Mouse (Mus musculus) urinary bladder, postnatal 4 days (tissue): ENCODE data around the gene Elavl4.

Experiments used
- DNase-seq, 2 experiments: peaks; one replicate each; pipeline ENCODE4 v3.0.0; 2021 to 2022; ENCODE audit warnings: low spot score in 2 of 2

The Elavl4 gene

DNA sequence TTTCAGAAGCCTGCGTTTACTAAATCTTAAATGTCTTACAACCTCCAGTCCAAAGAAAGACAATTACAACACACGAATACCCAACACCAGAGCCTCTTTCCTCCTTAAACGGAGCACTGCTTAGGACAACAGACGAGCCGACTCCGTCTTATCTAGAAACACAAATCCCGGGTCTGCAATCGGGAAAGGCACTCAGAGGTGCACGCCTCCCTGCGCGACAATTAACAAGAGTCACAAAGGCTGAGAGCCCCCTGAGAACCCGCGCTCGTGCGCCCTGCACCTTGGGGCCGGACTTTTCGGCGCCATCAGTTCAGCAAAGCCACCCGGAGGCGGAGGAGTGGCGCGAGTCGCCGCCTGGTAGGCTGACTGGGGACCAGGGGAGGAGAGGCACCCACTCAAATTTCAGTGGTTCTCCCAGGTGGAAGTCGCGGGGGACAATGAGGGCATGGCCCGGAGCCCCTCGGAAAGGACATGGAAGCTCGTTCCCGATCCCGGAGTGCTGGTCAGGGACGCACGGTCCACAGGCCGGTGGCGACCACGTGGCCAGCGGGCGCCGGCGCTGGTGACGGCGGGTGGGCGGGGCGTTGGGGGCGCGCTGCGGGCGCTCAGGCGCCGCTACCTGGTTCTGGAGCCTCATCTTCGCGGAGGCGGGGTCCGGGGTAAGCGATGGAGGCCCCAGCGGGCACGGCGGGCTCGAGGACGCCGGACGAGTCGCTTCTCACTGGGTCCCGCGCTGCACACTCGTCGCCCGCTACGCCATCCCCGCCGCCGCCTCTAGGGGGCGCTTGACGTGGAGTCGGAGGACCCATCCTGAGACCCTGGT, at the start of gene Elavl4:
Gene Elavl4, minus strand, starts transcription at position 732 of the 823 bp plus-strand sequence.
- DNase-seq: peak; percentile 32 to 74

DNA sequence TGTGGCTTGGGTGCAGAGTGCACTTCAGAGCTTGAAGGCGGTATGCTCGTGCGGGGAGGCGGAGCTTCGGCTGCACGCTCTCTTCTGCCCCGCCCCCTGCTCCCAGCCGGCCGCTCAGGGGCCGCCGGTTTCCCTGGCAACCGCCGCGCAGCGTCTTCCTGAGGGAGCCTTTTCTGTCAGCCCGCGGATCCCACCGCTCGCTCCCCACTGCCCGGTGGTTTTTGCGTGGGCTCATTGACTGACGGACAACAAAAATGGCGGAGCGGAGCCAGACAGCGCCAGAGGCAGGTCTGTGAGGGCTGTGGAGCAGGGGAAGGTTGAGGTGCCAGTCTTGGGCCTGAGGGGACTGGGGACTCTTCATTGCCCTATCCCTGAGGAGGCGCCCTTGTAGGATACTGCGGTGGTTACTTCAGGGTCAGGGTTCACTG, 45.9 kb upstream of the Elavl4 start, which contains the start of gene Agbl4:
Gene Agbl4, plus strand, starts transcription at position 44 of the 428 bp plus-strand sequence.
- peak; percentile 22 to 62 for DNase-seq

DNA sequence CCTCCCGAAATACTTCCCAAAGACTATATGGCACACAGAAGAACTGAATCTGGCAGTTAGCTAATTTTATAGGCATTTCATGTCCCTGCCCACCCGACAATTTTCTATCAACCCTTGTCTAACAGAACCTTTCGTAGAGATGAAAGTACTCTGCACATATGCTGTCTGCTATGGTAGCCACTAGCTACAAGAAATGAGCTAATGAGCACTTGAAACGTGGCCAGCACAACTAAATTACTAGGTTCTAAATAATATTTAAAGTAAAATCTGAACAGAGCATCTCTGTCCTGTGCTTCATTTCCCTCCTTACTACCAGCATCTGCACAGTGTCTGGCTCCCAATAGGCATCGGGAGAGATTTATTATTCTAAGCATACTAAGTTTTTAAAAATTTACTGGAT, 44.5 kb upstream of the Elavl4 start:
- DNase-seq: no peak

DNA sequence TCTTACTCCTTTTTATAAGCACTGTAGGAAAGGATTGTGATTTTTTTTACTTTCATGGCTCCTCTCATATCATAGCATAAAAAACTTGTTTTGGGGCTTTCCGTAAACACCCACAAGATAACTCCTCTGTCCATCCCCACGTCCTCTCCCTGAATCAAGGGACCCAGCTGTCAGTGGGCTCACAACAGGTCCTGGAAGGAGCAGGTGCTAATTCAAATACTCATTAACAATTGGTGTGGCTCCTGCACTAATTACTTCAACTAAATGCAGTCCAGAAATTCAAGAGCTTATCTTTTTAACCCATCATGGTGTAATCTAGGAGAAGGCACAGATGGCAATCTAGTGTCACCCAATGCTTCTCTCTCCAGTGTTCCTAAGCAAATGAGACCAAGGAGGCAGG, 8.9 kb upstream of the Elavl4 start:
- DNase-seq: no peak

DNA sequence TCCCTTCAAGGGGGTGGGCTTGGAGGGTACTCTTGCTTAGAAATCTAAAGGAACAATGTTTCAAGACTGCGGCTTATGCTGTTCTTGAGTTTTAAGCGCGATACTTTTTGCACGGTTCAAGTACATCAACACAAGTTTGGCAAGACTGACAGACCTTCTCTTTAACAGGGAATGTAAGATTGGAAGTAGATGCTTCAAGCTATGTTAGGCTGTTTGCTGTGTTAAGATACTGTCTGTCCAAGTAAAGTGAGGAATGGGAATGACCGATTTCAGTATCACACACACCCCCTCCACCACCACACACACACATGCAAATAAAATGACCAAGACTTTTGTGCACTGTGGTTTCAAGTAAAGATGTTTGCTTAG, 276 bp upstream of the Elavl4 start:
- no peak for DNase-seq

DNA sequence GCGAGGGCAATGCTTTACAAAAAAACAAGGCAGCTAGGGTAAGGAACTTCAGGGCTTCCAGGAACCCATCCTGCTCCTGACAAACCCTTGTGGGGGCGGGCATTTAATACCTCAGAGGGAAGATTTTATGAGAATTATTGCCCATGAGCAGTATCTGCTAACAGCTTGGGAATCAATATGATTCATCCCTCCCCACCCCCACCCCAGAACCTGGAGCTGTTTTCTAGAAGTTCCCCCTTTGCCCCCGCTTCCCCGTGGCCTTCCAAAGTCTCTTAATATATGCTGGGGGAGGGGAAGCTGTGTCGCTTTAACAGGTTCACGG, 892 bp downstream of the Elavl4 start:
- no peak for DNase-seq

DNA sequence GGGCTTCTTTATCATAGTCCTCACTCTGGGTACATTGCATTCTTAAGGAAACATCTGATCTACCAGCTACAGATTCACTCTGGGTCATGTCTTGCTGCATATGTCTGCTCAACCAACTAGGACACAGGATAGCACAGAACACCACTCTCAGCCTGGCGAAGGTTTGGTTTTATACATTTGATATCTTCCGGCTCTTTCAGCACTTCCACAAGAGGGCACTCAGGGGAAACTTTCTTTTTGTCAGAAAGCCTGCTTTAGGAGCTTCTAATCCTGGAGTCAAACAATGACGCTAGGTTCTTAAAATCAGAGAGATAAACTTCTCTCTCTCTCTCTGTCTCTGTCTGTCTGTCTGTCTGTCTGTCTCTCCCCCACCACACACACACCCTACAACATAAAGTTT, 27.8 kb downstream of the Elavl4 start:
- DNase-seq: no peak

DNA sequence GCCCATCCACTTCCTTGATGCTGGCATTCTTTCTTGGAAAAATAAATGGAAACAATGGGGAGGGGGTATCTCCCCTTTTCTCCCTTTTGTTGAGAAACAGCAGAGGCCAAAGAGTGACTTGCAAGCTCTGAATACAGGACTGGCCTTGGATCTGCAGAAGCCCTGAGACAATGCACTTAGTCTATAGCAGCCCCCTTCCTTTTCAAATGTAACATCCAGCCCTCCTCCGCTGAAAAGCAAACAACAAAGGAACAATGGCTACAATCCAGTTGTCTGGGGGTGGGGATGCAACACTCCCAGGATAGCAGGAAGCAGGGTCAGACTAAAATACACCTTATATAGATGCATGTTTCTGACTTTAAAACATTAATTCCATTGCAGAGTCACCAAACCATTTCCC, 39.6 kb downstream of the Elavl4 start:
- no peak for DNase-seq

DNA sequence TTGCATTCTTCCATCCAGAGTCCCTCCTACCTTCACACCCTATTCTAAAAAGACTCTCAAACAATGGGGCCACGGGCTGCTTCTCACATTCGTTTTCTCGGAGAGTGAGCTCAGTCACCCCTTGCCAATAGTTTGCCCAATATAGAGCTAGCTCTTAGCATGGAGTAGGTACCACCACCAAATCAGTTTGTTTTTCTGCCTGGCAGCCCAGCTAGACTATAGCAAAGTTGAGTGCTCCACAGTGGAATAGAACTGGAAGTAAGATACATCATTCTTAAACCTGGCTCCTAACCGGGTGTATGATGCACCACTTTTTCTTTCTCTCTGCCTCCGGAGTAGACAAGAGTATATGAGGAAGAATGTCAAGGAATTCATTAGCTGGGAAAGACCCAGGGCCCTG, 44.7 kb downstream of the Elavl4 start:
- no peak for DNase-seq

DNA sequence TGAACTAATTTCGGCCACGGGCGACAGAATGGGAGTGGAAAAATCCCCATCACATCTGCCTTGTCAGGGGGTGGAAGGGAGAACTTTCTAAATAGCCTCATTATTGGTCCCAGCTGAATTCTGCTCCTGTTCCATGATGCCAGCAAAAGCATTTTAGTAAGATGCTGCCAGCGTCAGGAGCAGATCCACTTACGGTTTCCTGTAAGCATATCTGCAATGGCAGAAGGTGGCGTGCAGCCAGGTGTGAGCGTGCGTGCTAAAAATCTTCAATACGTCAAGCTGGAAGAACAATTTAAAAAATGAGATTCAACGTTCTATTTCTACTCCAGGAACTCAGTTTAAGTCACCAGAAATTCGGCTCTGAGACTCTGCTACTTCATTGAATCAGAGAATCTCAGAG, 45.1 kb downstream of the Elavl4 start:
- no peak for DNase-seq

DNA sequence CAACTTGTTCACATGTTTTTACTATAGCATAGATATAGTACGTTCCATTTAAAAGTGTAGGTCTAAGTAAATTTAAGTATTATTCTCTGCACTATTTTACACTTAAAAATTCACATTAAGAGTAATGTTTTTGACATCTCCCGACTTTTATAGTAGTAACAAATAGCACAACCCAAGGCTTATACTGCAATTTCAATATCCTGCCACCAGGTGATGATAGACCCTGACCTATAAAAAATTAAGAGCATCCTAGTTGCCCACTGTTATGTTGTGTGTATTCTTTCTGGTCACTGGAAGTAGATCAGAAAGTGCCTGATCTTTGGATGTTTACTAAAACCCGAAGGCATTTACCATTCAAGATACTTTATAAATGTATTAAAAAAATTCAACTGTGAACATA, 55.9 kb downstream of the Elavl4 start:
- no peak for DNase-seq

DNA sequence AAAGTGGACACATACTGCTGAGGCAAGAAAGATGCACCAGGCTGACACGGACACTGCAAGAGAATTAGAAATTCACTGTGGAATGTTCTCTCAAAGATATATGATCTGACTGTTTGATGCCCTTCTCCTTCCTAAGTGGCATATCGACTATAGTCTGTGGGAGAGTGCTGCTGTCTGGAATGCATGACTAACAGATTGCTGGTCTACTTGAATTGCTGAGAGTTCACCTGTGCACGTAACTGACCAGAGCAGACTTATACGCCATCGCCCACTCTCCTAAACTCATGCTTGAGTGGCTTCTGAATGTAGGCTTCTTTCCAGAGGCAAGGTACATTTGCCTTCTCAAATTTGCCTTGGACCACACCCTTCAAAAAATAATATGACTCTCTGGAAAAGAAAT, 58.5 kb downstream of the Elavl4 start:
- no peak for DNase-seq

DNA sequence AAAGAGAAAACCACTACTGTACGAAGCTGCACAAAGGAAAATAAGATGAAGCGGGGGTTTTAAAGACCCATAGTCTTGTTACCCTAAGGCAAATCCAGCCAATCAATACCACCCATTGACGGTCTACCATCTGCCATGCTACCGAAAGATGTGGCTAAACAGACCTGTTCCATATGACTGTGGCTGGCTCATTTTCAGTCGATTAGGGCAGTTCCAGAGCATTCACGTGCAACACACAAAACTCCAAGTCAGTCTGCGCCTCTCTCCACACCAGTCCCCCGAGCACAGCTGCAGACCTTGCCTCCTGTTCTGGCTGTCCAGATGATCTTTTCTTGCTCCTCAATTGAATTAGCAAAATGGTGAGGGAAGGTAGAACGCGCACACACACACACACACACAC, 59.2 kb downstream of the Elavl4 start:
- DNase-seq: no peak

DNA sequence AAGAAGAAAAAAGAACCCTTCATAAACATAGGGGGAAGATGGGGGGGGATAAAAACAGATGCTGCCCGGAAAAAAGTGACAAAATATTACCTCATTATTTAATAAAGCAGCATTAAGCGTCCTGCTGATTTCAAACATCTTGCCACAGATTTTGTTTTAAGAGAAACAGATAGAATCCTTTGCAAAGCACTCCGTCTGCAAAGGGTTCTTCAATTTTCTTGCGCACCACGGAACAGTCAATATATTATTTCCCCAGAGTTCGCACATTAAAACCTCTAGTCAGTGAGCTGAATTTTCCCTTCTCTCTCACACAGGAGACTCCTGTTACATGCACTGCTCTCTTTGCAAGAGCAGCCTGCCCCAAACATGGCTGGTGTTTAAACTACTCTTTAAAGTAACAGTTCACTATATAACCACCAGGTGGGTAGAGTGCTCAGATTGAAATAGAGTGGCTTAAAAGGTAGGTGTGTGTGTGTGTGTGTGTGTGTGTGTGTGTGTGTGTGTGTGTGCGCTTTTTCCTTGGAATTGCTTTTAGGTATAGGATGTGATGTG, 61.1 kb downstream of the Elavl4 start:
- DNase-seq: no peak

DNA sequence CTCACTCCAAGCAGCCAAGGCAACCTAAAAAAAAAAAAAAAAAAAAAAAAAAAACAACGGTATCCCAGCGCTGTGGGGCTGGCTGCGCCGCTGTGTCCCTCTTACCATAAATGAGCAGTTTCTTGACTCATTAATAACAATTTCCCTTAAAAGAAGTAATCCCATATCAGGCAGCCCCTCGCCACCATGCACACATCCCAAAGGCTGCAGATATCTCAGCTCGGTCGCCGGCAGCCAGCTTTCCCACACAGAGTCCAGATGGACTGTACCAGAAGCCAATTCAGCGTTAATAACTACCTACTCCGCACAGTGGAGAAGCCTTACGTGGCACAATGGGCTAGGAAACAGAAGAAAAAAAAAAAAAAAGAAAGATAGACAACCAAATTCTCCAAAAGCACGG, 61.7 kb downstream of the Elavl4 start:
- DNase-seq: no peak

DNA sequence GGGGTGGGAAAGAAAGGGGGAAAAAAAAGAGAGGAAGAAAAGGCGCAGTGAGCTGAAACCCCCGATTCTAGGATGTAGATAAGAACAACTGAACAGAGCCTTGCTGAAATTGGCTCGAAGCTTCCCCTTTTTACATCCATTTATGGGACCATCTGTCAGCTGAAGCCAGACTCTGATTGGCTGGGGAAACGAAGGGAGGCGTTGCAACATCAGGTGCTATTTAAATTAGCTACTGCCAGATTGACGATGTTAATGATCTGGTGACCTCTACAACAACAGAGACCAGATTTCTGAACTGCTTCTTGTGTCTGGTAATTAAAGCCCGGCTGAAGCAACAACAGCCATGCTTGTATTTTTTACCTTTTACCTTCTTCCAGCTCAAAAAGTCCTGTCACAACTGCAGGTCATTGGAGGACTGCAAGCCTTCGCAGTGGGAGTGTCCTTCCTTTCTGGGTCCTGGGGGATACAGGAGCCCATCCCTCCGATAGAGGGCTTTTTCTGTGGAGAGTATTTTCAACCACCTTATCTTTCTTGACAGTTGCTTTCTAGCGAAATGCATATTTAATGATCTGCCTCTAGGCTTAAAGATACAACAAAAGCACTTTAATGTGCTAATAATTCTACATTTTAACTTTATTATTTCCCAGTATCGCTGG, 64.2 kb downstream of the Elavl4 start:
- no peak for DNase-seq

DNA sequence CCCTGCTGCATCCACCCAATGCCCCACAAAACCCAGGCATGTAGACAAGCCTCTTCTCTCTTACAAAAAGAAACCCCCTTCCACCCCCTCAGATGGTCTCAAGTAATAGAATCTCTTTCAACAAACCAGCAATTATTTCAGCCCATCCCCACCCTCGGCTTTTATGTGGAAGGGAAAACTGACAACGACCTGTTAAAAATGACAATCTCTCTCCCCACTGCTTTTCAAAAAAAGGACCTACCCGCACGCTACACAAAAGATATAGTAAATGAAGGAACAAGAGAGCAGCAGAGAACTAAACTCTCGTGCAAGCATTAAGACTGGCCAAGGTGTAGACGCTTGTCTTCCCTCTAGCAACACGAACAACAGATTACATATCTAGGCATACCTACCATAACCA, 64.9 kb downstream of the Elavl4 start:
- no peak for DNase-seq

DNA sequence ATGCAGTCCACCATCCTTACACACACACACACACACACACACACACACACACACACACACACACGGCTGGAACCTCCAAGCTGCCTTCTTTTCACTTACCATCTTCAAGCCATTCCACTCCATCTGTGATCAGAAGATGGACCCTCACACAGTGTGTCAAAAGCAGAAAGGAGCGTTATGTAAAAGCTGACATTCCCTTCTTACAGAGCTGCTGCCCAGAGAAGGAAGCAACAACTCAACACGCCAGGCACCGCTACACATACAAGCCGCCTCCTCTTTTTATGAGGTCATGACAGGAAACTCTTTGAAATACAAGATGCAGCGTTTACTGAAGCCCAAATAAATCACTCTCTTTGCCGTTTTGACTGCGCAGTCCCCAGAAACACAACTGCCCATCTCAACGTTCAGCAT, 65.3 kb downstream of the Elavl4 start:
- no peak for DNase-seq

DNA sequence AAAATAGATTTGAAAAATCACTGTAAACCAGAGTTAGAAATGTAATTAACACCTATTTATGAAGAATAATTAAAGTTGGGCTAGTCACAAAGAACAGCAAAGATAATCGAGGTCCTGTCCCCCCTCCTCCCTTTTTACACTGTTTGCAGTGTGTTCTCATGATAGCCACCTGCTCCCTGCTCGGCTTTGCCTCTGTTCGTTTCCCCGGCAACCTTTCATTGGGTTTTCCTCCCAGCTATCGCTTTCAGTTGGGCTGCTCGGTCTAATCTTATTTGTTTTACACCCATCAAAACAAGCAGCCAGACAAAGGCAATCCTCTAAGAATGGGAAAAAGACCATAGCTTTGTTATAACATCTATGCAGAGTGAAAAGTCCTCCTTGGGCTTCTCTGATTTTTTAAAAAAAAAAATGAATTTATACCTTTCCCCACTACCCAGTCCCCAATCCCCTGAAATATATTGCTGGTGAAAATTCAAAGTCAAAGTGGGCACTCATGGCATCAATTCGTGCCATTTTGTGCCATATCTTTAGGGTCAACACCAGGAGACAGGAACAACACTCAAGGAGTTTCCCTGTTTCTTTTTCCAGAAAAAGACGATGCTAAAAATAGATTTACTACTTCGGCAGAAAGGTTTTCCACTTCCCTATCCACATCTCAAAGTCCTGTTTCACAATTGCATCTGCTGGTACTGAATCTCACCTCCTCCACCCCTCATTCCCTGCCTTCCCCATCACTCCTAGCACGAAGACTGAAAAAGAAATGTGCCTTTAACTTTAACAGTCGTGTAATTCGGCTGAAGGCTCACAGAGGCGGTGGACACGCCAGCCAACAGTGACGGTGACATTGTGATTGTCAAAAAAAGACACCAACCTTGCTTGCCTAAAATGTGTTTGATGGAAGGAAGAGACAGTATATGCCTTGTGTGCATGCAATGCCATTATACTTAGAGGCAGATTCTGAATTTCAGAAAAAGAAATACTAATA, 66.1 kb downstream of the Elavl4 start:
- DNase-seq: no peak

DNA sequence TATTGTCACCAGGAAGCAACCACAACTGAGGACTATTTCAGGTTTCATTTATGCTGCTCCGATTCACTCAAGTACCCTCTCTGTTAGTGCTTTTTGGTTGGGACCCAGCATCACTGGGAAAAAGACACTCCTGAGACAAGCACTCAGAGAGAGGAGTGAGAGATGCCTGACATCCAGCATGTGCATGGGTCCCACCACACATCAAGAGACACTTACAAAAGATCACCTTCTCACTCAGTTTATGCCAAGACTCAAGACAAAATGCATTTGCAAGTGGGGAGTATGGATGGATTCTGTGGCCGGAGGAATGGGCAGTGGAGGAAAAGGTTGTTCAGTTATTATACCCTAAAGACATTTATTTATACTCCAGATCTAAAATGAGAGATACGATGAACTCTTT, 67.3 kb downstream of the Elavl4 start:
- DNase-seq: no peak

DNA sequence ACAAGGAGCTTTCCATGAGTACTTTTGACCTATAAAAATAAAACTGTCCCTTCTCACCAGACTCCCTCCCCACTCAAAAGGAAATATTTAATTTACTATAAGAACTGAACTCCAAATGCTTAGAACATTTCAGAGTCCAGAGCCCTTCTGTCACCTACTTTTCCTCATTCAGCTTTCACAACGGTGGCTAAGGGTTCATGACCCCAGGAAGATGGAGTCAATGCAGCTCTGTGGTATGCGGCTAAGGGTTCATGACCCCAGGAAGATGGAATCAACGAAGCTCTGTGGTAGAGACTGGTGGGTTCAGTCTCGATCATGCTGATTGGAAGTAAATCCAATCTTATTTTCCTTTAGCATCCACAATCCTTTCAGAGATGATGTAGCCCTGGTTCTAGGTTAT, 81.7 kb downstream of the Elavl4 start:
- DNase-seq: no peak
